Mouse (Mus musculus) right cerebral cortex, adult 18-20 months (tissue): Measurements from ENCODE around the gene Zfyve16.

ENCODE experiments used
- DNase-seq: peaks from one replicate; pipeline ENCODE4 v3.0.0; 2022; ENCODE audit warnings: mixed read lengths

The Zfyve16 gene

DNA sequence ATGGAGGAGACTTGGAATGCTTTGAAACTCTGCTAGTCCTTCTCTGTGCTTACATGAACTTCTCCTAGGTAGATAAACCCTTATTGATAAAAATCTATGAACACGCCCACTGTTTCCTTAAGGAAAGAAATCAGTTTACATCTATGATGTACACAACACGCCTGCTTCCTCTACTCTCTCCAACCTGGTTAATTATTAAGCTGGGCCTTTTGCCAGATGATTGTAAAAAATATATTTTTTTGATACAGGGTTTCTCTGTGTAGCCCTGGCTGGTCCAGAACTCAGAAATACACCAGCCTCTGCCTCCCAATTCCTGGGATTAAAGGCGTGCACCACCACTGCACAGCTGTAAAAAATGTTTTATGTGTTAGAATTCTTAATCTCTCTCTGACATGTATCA, 66.0 kb downstream of the Zfyve16 start:
- no peak for DNase-seq

GRCm38 (mm10) chr13:92446872-92447271, 83.8 kb downstream of the Zfyve16 start:
- no peak for DNase-seq

DNA sequence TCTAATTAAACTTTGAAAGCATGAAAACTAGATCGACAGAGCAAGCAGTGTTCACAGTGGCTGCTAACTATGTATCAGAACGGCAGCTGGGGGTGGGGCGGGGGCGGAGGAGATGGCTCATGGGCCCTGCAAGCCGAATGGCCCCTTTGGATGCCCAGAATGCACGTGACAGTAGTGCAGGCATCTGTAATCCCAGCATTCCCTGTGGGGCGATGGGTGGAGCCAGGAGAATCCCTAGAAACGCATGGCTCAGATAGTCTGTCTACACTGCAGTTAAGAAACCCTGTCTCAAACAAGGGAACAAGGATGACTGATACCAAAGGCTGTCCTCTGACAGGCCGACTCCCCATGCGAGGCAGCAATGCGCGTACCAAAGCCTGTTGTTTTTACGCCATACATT, 90.4 kb downstream of the Zfyve16 start:
- DNase-seq = no peak

DNA sequence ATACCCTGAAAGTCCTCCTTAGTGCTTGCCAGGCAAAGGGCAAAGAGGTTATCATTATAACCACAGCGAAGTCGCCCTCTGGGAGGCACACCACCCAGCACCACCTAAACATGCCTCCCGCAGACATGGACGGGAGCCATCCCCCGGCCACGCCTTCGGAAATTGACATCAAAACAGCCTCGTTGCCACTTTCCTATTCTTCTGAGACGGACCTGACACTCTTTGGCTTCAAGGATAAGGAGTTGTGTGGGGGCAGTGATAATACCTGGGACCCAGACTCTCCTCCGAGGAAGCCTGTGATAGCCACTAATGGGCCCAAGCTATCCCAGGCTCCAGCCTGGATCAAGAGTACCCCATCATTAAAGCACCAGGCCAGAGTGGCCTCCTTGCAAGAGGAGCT, 92.0 kb downstream of the Zfyve16 start:
- DNase-seq = no peak
